Mouse (Mus musculus) spleen, embryonic (tissue): Measurements from ENCODE around the gene Csrnp3.

ENCODE experiments used
- CTCF ChIA-PET: fragments of 350-600 bp; sonication (Branson Sonifier 250); formaldehyde crosslinking; loops from one replicate; lab custom pipeline; 2022; lab: Charles Lee

Csrnp3 gene

DNA sequence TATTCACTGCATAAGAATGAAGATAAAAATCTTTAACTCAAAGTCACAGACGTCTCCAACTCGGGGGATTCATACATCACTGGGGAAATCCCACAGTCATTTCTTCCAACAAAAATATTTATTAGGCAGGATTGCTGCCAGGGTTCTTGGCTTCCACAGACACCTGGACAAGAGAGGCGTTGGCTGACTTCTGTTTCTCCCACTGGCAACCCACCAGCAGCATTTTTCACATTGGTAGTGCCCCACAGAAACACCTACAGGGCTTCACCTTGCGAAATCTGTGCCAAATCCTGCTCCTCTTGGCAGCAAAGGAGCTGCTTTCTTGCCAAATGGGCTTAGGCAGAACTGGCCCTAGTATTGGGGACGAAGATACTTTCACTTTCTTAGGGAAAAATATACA is 94.8 kb downstream of the Csrnp3 start:
- CTCF ChIA-PET = no interaction called here

DNA sequence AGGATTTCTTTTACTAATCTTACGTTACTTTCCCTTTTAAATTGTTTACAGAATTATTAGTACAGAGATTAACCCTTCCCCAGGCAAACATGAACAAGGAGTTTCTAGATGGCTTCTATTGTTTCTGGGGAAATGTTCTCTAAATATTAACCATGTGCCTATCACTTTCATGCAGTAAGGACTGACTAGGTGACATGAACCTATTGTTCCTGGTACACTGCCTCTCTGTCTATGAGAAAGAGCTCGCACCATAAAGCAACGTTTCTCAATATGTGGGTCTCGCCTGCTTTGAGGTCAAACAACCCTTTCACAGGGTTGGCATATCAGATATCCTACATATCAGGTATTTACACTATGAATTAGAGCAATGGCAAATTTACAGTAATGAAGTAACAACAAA is 96.8 kb downstream of the Csrnp3 start:
- CTCF ChIA-PET = no interaction called here

DNA sequence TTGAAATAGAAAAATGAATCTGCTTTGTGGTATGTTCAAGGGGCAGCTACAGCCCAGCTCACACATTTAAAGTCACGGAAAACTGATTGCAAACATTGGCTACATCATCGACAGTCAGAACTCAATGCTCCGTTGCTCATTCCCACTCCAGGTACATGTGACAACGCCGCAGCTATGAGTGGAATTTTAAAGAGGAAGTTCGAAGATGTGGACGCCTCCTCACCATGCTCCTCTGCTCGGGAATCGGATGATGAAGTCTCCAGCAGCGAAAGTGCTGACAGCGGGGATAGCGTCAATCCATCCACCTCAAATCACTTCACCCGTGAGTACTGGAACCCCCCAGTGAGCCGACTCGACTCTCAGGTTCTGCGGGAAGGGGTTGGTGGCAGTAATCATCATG is 103.2 kb downstream of the Csrnp3 start:
- CTCF ChIA-PET = no interaction called here

DNA sequence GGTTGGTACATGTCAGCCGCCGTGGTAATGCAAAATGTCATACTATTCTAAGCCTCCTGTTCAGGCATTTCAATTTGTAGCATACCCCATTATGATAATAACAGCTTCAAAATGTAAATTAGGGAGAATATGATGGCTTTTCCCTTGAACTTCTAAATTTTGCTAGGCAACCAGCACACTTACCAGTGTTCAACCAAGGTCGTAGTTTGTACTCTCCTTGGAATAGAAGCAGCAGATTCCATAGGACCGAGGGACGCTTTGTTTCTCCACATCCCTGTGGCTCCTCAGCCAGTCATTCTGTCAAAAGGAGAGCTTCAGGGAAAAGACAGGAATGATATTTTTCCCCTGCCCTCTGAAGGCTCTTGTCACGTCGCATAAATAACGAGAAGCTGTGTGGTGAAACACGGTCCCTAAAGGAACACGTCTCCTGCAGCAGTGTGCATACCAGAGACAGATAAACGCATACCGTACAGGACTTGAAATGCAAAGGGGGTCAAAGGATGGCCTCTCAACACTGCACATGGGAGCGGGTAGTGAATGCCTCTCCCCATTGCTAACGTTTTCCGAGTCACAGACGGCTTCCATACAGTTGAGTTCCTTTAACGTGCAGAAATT is 108.3 kb downstream of the Csrnp3 start:
- CTCF ChIA-PET = no interaction called here

DNA sequence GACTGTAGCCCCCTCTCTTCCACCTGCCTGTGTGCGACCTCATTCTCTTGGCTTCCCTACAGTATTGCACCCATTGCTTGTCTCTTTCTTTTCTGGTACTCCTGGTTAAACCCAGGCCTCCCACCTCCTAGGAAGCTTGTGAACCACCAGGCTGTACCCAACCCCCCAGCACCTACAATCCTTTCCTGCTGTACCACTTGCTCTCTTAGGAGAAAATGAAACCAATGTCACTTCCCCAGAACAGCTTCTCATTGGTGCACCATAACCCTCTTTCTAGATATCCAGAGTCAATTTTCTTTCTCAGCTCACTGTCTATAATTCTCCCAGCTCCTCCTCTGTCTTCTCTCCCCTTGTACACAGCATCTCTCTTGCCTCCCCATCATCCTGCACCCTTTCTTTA is 110.2 kb downstream of the Csrnp3 start:
- CTCF ChIA-PET = no interaction called here

DNA sequence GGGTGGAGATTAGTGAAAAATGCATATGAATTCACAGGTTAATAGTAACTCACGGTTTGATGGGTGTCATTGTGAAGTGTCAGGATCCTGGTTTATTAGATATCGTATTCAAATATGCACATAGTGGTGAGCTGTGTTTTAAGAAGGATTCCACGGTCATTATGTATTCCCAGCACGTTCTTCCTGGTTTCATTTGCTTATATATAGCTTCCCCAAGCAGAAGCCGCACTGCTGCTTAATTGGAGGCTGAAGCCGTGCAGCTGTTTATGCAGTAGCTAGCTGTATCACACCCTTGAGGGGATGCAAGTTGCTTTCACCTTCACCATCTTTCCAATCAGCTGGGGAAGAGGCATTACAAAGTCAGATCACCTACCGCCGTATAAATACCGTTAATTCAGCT is 111.2 kb downstream of the Csrnp3 start:
- CTCF ChIA-PET = no interaction called here

DNA sequence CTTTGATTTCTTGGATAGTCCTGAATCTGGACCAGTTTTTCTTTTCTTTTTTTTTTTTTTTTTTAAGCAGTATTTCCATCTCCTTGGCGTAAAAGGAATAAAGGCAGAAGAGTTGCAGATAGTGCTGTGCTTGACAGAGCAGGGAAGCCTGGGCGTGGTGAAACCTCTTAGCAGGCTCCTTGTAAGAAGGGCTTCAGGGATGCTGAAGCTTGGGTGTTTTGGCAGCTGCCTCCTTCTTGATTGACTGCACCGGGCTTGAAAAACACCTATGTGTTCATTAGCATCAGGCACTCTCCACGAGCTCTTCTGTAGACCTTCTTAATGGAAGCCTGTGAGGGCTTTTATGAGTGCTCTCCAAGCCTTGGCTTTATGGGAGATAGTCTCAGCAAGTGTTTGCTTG is 117.9 kb downstream of the Csrnp3 start:
- CTCF ChIA-PET = no interaction called here

DNA sequence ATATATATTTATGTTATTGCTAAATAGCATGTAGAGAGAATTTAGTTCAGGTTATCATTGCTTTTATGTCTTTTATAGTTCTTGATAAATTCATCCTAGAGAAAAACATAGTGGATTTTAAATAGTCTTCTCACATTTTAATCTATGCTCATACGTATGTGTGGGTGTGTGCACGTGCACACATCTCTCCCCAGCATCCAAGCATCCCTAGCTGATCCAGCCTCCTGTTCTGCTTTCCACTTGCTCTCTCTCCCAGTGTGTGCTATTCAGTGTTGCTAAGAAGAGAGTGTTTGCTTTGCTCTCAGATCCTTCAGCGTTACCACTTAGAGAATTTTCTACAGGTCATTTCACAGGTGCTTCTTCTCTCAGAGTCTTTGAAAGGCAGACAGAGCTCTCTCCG is 123.2 kb downstream of the Csrnp3 start:
- CTCF ChIA-PET = interaction anchor here (0.6 kb wide), 1 partner anchor 22 kb away, joined by 3 read pairs; no protein-coding TSS in a partner anchor

DNA sequence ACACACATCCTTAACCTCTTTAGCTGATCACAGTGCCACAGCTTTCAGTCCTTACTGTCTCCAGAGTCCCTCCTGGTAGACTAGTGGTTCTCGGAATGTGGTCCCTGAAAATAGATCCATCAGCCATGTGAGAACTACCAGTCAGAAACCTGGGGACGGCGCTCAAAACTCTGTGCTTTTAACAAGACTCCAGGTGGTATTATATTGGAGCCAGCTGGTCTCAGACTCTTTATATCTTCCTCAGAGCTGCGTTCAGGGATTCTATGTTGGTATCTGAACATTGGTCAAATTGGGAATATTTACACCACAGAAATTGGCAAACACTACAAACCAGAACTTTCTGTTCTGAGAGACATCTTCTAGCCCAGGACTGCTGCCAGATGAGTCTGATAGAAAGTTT is 128.3 kb downstream of the Csrnp3 start:
- CTCF ChIA-PET = no interaction called here

DNA sequence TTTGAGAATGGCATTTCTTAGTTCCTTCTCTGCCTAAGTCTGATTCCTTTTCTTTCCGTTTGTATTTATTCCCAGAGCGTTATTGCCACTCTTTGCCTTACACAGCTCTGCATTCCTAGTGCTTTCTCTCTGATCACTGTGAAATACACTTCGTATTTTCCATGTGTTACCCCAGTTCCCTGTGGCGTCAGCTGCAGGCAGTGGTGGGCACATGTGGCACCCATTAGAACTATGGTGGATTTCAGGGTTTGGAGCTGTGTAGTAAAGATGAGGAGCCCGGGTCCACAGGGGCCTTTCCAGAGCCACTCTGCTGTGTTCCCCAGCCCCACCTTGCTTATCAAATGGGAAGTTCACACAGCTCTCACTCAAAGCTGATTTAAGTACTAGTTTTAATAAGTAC is 129.8 kb downstream of the Csrnp3 start:
- CTCF ChIA-PET = no interaction called here

DNA sequence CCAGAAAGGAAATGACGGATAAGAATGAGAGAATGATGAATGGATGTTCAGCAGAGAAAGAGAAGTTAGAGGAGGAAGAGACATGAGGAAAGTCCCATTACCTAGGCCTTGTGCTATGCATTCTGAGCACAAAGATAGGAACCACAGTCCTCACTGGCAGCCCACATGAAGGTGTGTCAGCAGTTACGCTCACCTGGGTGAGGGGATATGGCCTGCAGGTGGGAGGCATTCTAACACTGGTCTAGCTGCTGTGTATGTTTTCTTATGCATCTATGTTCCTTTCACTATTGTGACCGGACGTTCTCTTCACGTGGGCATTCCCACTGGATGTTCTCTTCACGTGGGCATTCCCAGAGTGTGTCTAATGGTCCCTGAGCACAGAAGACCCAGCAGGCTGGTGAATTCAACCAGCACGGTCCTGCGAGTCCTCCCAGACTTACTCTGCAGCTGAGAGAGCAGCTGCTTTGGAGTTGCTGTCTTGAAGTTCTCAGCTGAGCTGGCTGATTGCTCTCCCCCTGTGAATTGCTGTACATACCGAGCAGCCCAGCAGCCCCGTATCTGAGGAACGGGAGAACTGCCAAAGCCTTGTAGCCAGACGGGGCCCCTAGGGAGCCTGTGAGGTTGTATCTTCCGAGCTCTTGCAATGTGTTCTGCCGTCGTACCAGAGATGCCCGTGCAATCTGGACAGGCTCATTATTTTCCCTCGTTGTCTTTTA is 133.9 kb downstream of the Csrnp3 start:
- CTCF ChIA-PET = interaction anchor here (0.7 kb wide), 1 partner anchor 257 kb away, joined by 21 read pairs; no protein-coding TSS in a partner anchor

DNA sequence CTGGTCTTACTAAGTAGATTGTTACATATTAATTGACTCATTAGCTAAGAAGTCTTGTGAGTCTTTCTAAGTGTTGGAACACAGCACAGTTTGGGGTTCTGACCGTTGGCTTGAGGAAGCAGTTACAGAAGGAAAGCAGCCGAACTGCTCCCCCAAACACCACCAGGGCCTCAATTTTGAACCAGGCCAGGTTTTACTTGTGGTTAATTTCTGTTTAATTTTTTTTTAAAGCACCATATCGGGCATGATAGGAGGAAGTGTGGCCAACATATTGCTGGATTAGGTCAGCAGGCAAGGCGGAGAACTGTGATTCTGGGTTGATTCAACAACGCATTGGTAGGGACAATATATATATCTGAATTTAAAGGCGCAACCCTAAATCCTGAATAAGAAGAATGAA is 135.9 kb downstream of the Csrnp3 start:
- CTCF ChIA-PET = no interaction called here

DNA sequence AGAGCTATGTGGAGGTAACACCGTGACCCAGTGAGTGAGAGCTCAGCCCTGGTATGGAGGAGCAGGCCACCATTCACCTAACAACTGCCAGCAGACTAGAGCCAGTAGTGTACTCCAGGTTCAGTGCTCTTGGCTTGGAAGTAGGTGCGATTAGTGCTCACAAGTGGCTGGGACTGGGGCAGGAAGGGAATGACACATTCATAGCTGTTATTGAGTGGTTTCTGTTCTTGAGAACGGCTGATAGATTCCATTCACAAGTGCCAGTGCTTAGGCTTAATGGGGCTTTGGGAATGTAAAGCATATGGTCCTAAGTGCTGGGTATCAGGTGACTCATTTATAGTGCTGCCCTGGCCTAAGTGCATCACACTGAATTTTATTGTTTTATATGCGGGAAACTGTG is 136.4 kb downstream of the Csrnp3 start:
- CTCF ChIA-PET = no interaction called here

DNA sequence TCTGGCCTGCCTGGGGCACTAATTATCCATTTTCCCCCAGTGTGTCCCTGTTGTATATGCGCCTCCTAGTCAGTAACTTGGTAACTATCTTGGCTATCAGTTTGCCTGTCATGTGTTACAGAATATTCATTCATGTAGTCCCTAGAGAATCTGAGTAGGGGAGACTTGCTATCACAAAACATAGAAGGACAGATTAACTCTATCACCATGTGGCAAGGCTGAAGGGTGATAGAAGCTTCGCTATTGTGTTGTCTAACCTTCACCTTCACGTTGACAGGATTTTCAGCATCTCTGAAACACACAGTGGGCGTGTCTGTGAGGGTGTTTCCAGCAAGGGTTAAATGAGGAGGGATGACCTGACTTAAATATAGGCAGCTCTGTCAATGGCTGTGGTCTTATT is 140.1 kb downstream of the Csrnp3 start:
- CTCF ChIA-PET = no interaction called here

DNA sequence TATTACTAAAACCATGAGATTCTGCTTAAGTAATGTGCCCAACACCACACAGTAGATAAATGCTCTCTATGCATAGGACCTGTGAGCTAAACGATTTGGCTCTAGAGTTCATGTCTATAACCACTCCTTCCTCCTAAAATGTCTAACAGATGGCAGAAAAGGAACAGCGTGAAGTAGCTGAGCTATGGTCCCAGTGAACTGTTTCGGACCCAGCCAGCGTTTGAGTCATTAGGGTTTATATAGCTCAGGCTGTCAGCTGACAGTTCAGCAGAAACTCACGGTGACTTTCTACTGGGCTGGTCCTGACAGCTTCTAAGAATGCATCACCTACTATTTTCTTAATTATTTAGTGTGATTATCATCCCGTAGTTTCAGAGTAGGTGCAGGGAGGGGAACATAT is 141.5 kb downstream of the Csrnp3 start:
- CTCF ChIA-PET = no interaction called here

DNA sequence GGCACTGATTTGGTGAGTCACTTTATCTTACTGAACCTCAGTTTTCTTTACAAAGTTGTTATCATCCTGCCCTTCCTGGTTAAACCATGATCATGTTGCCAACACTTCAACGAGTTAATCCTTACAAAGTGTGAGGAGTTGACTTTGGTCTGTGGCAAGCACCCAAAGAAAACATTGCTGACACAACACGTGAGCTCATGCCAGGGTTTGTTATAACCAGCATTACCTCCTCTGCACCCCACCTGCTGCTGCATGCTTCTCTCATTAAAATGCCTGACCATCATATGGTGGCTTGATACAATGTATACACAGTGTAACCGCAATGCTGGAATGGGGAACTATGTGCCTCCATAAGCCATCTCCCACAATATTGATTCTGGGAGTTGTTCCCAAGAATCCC is 142.0 kb downstream of the Csrnp3 start:
- CTCF ChIA-PET = no interaction called here

DNA sequence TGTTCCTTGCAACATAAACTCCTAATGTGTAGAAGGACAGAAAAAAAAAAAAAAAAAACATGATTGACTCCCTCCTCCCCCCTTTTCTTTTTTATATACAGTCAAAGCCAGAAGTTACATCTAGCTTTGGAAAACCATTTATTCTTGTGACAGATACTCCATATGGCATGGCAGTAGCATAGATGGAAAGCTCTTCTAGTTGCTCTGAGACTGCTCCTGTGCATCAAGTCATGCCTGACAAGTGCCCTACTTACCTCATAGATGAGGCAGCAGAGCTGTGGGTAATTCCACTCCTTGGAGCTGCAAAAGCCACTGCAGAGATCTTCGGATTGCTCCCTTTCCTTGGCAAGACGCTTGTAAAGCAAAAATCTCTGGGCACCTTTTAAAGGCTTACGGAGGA is 143.2 kb downstream of the Csrnp3 start:
- CTCF ChIA-PET = no interaction called here

DNA sequence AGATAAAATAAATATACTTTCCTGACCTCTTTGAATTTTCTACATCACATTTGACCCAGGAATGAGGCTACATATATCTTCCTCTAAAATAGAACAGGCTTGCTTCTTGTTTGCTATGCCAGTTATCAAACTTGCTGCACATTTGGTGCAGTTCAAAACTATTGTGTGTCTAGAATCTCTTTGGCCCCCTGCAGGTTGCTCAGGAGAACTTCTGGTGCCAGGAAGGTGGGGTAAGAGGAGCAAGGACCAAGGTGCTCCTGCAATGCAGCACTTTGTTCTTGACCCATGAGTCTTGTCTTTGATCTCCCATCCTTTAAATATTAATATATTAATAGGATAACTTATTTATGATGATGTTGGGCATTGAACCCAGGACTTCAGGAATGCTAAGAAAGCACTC is 144.5 kb downstream of the Csrnp3 start:
- CTCF ChIA-PET = interaction anchor here (0.7 kb wide), 1 partner anchor 21 kb away, joined by 3 read pairs; no protein-coding TSS in a partner anchor

DNA sequence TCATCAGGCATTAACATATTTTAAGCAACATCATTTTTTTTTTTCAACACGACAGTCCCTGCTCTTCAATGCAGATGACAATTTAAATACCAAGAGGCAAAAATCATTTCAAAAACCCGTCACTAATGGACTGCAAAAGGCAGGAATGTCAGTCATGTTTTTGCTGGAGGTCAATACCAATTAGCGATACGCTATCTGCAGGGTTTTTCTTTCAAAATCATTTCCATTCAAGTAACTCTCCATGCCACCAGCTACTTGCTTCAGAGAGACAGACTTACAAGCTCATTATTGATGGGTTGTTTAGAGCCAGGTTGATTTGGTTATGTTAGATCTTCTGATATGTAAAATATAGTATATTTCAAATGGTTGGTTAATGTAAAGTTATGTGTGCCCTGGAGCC is 145.2 kb downstream of the Csrnp3 start:
- CTCF ChIA-PET = interaction anchor here (0.7 kb wide), 1 partner anchor 22 kb away, joined by 3 read pairs; no protein-coding TSS in a partner anchor

DNA sequence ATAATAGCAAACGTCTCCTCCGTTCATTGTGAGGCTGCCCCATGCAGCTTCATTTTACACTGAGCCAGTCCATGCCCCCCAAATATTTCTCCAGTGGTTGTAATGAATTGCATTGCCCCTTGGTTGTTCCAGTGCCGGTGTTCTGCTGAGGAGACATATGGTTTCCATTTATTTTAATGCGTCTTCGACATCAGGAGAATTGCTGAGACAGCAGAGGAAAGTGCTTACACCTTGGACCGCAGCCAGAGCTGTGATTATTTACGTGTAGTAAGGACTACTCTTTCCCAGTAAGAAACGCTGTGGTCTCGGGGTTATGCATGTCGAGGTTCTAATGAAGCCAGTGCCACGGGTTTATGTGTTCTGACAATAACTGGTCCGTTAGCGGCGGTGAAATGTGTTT is 147.8 kb downstream of the Csrnp3 start:
- CTCF ChIA-PET = no interaction called here

DNA sequence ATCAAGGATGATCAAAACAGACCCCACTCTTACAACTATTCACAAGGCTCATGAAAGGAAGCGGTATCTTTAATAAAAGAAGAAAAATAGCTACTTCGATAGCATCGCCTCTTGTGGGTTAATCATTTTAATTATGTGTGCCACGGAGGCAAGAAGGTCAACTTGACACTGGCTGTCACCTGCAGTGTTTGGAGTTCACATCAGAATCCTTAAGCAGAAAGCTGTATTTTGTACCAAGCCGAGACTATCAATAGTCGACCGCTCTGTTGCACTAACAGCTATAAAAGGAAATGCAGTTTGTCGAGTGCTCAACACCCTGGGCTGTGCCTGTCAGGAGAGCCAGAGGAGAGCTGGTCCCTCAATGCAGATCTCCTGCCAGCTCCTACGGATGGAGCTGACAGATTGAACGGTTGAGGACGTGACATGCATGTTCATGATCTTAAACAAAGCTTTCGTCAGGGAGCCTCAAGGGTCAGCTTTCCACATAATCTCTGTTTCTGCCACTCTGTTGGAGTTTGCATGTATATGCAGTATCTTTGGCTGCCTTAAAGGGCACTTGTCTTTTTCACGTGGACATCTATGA is 149.4 kb downstream of the Csrnp3 start:
- CTCF ChIA-PET = no interaction called here

DNA sequence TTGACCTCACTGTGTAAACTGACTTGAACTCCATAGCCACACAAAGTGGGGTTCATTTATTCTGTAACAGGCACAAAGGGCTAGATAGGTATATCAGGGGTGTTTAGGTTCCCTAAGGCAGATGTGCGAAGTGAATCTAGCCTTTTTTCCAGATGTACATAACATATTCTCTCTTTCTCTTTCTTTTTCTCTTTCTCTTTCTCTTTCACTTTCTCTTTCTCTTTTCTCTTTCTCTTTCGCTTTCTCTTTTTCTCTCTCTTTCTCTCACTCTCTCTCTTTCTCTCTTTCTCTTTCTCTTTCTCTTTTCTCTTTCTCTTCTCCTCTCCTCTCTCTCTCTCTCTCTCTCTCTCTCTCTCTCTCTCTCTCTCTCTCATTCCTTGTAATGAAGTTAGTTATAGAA is 153.2 kb downstream of the Csrnp3 start:
- CTCF ChIA-PET = no interaction called here

DNA sequence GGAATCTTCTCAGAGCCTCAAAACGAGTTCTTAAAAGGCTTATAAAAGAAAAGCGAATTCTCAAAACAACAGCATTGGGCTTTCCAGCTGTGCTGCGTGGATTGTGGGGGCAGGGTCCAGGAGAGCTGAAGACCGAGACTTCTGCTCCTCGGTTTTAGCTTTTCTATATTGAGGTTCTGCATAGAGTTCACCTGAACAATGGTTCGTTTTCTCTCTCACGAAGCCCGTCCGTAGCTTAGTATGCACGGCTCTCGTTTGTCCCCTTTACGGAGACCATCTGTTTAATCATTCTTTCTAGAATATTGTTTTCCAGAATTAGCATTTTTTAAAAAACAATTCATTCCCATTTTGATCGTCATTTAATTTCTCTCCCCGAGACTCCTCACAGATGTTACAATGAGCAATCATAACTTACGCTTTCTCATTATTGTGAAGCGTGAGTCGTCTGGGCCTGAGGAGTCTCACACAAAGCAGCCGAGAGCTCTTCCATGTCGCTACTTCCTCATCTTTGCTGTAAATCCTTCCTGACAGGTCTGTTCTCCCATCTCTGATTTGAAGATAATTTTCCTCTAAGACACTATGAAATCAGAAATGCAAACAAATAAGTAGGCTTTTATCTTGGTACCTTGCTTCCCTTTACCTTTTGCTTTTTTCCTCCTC is 163.6 kb downstream of the Csrnp3 start:
- CTCF ChIA-PET = no interaction called here
